Mouse (Mus musculus): ENCODE results near the gene Ccdc151.

Gene Ccdc151

DNA sequence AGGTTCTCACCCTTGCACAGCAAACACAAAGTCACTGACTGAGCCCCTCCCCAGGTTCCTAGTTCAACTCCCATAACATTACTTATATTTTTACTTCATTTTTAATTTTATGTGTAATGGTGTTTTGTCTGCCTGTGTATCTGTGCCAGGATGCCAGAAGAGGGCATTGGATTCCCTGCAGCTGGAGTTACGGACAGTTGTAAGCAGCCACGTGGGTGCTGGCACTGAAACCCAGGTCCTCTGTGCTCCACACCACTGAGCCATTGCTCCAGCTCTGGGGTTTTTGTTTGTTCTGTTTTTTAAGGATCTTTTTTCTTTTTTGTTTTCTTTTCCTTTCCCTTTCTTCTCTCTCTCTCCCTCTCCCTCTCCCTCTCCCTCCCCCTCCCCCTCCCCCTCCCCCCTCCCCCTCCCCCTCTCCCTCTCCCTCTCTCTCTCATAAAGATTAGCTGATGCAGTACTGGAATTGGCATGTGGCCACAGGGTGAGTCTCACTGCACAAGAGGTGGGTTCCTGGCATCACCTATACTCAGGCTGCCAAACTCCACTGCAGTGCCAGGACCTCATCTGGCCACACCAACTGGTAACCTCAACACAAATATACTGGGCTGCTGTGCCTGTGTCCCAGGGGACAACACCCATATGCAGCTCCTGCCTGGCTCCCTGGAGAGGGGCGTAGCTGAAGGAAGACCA, 6.1 kb downstream of the Ccdc151 start:
- DNase-seq: no peak

DNA sequence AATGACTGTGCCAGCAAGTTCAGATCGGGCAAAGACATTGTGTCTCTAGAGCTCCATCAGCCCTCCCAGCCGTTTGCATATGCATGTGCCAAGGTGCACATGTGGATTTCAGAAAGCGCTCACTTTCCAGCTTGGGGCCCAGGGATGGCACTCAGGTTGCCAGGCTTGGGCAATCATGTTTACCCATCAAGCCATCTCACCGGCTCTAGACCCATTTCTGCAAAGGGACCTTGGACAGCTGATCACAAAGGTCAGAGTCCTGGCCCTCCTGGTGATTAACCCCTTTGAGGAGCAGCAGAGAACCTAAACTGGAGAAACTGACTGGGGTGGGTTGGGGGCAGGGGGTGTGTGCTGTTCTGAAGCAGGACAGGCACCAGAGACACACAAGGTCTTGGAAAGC, 10.2 kb downstream of the Ccdc151 start:
- no peak for DNase-seq

DNA sequence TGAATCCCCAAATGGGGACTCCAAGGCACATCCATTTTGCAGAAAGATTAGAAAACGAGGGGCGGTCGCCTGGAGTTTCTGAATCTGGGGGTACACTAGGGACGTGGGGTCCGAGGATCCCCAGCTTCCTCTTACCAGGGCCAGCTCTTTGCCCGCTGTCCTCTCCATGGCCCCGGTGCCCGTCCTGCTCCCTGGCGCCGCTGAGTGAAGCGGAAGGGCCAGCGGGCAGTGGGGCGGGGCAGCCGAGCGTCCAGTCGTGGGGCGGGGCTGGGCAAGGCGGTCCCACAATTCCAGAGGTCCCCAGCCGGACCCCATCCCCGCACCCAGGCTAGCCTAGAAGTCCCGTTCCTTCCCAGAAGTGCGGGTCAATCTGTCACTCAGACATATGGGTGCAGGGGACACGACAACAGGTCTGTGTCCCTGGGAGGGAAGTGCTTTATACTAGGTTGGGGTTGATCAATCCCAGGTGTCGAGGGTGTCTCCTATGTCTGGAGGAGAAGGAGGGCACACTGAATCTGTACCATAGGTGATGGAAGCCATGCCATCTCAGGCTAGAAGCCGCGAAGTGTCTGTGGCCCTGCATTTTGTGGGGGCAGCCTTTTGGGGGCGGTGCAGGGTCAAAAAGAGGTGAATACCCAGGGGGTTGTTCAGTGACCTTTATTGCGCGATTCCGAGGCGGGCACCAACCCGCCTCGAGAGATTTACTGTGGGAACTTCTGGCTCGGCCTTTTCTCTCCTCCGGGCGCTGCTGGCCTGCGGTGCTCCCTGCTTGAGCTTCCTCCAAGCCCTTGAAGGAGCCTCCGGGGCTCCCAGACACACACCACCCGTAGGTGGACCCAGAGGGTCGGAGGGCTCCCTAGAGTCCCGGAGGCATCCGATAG, 13.0 kb downstream of the Ccdc151 start, which contains the start of gene Rgl3:
Rgl3 (minus strand) TSS at position 217 of the 881 bp plus-strand sequence.
- peak; percentile 87 for DNase-seq

DNA sequence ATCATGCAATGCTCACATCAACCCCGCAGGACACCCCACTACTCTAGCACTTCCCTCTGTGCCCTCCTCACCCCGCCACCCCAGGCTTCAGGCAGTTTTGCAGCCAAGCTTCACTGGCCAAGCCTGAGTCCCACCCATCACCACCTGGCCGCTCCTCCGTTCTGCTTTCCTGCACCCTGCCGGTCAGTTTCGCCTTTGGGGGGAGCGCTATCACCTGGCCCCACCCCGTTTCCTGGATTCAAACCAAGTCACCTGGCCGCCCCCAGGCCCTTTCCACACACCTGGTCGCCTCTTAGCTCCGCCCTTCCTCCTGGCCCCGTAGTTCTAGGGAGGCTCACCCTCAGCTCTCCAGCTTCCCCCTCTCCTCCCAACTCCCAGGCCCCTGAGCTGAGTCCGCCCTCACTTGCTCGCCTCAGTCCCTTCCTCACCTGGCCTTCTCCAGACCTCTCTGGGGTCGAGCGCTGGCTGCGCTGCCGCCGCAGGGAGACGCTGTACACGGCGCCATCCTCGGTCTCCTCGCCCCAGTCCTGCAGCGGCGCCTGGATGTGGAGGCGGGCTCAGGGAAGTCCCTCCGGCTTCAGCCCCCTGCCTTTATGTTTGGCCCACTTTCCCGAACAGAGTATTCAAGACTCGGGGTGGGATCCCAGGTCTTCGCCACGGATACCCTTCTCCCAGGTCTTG, 13.9 kb downstream of the Ccdc151 start:
- DNase-seq: peak; percentile 83

DNA sequence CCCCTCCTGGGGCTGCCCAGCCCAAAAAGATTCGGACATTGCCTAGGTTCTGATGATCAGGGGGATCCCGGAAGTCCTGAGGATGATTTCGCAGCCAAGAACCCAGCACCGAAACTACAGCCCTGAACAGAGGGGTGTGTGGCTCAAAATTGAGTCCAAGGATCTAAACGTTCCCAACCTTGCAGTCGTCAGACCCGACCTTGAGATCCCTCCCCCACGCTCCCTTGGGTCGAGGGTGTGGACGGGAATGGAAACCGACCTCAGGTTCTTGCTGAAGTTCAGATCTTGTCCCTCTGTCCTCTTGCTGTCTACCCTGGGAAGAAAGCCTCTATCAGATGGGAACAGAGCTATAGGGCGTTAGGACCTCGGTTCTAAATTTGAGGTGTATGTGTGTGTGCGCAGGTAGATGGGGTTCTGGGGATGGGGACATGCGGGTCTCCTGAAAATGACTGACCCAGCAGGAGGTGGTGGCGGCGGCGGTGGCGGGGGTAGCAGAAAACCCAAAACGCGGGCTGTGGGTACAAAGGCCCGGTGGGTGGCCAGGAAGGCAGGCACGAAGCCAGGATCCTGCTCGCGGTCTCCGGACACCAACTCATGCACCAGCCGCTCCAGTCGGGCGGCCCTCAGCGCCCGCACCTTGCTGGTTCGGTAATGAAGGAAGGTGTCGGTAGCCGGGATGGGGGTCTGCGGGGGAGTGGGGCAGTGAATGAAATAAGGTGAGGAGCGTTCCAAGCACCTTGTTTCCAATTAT, 14.7 kb downstream of the Ccdc151 start:
- peak; percentile 29 for DNase-seq

DNA sequence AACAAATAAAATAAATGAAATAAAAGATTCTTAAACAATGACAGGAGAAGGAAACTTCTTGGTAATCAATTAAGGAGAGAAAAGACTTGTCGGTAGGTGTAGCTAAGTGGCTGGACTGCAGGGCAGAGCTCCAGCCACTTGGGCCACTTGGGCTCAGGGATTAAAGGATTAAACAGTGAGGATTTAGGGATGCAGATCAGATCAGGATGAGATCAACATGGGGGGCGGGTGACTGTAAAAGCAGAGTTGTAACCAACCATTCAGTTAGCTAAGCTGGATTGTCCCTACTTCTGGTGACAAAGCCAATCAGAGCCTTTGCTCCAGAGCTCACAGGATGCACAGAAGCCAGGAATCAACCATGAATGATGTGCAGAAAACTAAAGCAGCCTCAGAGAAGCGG, 18.5 kb downstream of the Ccdc151 start:
- DNase-seq: no peak

DNA sequence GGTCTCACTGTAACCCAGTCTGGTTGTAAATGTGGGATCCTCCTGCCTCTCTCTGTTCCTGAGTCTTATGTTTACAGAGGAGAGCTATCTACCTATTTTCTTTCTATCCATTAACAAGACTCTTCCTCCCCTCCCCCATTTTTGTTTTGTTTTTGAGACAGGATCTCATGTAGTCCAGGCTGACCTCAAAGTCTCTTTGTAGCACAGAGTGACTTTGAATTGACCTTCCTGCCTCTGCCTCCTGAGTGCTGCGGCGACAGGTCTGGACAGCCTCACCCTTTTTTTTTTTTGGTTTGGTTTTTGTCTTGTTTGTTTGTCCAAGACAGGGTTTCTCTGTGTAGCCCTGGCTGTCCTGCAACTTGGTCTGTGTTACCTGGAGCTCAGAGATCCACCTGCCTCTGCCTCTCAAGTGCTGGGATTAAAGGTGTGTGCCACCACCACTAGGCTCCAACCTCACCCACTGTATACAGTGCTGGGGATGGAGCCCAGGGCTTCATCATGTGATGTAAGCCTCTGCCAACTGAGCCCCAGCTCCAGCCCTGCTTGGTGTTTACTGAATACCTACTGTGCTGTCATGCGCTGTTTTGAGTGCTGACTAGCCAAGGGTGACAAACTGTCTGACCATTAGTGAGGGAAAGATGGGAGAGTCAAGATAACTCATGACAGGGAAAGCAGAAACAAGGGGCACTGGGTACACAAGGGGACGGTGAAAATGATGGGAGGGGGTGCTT, 23.9 kb downstream of the Ccdc151 start:
- no peak for DNase-seq

DNA sequence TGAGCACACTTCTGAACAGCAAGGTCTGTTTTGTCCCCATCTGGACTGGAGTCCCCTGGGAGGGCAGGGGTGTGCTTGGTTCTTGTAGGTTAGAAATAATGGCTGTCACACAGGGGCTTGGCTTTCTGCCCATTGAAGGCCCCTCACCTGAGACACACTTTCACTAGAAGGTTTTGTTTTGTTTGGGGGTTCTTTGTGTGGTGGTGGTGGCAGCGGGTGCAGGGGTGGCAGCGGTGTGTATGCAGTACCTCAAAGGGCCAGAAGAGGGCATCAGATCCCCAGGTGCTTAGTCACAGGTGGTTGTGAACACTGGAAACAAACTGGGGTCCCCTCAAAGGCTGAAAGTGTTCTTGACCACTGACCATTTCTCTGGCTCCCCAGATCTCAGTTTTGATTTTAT, 24.5 kb downstream of the Ccdc151 start:
- no peak for DNase-seq

DNA sequence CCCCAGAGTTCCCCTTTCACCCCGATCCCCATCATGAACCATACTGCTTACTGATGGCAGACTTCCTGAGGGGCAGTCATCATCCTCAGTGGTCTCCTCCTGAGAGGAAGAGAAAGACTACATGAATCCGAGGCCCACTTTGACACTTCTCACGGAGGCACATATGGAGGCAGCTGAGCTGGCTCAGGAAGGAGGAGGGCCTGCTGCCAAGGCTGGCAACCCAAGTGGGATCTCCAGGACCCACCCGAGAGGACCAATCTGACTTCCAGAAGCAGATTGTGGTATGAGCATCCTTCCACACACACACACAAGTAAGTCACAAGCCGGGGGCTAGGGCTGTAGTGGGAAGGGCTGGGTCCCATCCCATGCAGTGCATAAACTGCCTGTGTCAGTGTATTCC, 25.1 kb downstream of the Ccdc151 start:
- DNase-seq: no peak

DNA sequence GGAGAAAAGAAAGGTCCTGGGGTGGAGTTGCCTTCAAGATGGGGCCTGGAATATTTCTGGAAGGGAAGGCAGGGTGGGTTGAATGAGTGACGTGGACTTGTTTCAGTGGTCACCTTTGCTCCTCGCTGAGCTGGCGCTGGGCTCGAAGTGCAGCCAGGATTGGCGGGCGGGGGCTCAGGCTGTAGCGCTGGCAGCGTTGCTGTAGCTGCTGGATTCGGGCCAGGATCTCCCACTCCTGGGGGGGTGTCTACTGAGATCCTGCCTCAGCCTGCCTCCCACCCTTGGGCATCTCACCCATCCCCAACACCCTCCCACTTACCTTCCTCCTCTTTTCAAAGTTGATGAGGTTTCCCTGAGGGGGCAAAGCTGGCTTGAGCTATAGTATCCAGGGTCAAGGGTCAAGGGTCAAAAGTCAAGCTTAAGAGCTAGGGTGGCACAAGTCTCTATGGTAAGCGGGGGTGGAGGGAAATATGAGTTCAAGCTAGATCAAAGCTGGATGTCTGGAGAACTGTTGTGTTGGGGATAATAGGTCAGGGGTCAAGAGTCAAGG, 25.7 kb downstream of the Ccdc151 start:
- no peak for DNase-seq

DNA sequence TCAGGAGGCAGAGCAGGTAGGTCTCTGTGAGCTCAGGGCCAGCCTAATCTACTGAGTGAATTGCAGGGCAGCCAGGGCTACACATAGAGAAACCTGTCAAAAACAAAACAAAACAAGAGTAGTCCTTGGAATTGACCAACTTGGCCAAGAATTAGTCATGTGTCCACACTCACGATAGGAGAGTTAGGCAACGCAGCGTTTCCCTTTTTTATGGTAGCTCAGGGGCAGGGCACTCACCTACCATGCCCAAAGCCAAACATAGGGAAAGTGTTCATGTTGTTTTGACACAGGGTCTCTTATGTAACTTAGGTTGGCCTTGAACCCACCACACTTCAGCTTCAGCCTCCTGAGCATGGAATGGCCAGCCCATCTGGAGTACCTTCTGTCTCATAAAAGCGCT, 33.1 kb downstream of the Ccdc151 start:
- no peak for DNase-seq

DNA sequence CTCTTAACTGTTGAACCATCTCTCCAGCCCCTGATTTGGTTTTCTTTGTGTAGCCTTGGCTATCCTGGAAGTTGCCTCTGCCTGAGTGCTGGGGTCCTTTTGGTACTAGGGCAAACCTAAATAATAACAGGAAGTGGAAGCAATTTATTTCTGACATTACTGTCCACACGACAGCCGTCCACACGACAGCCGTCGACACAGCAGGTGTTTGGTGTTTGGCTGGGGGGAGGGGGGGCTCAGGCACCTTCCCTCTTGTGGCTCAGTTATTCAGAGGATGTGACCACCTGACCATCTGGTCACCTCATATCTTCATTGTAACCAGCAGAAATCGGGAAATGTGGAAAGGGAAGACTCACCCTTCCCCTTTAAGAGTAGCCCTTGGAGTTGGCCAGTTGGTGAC, 33.6 kb downstream of the Ccdc151 start:
- no peak for DNase-seq

DNA sequence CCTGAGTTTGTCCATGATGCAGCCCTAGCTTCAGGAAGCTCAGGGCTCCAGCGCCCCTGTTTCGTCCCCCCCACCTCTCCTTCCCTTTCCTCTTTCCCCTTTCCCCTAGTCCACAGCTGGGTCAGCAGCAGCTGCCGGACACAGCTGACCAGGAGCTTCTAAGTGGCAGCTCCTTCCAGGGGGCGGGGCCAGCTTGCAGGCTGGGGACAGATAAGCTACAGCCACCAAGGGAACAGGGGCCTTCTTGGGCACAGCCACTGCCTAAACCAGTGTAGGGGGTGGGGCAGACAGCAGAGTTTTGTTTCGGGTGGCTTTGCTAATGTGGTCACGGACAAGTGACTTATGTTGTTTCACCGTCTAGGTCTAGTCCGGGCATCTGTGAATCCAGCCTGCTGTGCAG, 39.0 kb downstream of the Ccdc151 start, which contains the start of gene Epor:
Epor (minus strand) TSS at position 90 of the 400 bp plus-strand sequence.
- DNase-seq: peak; percentile 71

DNA sequence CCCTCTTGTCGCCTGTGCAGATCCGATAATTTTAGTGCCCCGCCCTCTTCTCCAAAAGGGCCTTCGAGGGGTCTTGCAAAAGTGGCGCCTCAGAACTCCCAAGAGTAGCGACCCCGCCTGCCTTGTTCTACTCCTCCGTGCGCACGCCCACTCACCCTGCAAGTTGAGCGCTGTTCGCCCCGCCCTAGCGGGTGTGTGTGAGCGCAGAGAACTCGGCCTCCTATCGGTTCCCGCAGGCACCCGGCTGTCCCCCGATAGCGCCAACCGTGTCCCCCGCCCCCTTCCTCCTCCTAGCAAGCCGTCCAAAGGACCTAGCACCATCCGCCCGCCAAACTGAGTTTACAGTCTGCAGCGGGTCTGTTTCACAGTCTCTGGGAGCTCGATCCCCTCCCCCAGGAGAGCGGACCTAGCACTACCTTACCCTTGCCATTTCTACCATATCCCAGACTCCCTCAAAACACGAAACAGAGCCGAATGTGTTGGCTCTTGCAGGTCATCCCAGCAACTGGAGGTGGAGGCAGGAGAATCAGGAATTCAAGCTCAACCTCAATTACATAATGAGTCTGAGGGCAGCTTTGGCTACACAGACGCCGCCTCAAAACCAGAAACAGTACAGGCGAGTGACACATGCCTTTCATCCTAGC, 39.9 kb downstream of the Ccdc151 start:
- DNase-seq: peak; percentile 82

DNA sequence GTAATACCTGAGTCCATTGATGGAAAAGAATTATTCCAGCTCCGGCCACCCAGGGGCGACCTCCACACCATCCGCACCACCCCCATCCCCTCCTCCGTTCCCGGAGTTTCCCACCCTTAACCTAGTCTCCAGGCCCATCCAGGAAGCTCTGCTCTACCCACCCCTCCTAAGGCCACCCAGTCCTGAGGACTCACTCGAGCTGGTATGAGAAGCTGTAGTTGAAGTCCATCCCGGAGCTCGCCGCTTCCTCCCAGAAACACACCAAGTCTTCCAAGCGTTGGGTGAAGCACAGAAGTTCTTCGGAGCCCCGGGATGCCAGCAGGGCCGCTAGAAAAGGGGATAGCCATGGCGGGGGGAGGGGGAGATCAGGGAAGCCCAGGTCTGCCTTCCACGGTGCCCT, 40.4 kb downstream of the Ccdc151 start:
- no peak for DNase-seq

DNA sequence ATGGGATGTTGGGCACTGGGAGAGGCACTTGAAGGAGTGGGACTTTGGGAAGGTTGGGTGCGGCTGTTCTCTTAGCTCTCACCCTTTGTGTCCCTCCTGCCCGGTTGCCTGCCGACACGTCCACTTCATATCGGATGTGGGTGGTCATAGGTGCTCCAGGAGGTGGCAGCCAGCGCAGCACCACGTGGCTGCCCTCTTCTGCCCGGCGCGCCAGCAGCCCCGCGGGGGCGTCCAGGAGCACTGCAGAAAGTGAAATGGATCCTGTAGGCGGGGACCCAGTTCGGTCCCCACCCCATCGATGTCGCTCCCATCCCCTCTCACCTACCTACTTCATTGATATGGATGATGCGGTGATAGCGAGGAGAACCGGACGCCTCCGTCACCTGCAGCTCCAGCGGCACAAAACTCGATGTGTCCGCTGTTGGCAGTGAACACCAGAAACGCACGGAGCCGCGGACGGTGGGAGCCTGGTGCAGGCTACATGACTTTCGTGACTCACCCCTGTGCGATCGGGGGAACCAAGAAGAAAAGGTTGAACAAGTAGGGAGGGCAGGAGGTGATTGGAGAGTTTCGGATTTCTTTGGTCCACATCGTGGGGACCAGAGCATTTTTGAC, 41.0 kb downstream of the Ccdc151 start:
- peak; percentile 19 for DNase-seq

DNA sequence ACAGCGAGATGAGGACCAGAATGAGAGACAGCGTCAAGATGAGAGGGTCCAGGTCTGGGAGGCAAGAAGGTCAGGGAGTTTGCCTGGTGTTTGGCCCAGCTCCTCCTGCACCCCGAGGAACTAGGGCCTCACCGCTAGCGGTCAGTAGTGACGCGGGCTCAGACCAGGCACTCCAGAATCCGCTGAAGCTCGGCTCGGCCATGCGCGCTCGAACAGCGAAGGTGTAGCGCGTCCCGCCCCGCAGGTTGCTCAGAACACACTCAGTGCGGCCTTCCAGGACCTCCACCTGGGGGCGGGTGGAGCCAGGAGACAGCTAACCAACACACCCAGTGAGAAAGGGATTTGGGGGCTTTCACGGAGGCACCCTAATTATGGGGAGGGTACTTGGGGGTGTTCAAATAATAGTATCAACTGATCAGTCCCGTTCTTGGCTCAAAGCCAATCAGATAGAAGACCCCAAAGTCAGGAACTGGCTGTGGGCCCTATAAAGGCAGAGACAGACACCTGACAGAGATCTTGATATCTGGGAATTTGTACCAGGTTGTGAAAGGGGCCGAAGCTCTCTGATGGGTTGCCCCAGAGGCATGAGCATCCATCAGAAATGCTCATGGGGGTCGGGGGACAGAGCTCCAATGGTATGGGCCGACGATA, 41.8 kb downstream of the Ccdc151 start:
- DNase-seq: peak; percentile 70

DNA sequence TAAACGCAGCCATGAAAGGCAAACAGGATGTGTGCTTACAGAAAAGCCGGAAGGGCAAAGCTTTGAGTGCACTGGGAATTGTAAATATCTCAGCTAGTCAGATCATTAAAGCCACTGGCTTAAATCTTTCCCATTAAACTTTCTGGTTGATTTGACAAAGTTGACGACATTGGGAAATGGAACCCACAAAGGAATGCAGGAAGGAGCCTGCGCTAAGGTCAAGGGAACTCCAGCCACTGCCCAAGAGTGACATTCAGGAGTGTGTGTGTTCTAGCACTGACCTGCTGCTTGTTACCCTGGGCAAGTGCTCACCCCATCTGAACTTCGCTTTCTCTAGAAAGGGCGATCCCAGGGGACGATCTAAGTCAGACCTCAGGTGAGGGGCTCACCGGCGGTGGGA, 42.3 kb downstream of the Ccdc151 start:
- peak; percentile 56 for DNase-seq

DNA sequence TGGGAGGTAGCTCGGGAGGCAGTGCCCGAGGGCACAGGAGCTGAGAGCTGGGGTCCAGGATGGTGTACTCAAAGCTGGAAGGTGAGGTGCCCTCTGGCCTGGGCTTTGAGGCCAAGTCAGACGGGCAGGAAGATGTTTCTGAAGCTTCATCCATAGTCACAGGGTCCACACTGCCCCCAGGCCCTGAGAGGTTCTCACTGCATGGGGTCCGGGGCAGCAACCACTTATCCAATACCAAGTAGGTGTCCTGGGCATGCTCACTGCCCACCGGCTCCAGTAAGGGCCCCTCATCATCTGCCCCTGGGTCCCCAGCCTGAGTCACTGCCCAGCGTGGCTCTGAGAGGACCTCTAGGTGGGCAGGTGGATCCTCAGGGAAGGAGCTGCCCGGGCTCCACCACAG, 43.2 kb downstream of the Ccdc151 start:
- DNase-seq: no peak

DNA sequence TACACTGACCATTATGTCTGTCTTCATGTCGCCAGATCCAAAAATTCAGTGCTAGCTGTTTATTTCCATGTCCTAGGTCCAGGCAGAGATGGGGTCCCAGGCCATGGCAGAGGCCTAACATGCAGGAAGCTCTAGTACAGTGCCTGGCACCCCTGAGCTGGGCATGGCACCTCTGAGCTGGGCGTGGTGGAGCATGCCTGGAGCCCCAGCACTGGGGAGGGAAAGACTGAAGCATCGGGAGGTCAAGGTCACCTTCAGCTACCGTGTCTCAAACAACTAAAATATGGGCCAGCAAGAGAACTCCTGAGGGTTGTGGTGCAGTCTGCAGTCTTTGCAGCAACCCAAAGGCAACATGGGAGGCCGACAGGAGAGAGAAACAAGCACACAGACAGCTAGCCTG, 44.1 kb downstream of the Ccdc151 start:
- DNase-seq: no peak
